8 mouse cellular contexts compared by ENCODE assay signal in the genomic region with DNA sequence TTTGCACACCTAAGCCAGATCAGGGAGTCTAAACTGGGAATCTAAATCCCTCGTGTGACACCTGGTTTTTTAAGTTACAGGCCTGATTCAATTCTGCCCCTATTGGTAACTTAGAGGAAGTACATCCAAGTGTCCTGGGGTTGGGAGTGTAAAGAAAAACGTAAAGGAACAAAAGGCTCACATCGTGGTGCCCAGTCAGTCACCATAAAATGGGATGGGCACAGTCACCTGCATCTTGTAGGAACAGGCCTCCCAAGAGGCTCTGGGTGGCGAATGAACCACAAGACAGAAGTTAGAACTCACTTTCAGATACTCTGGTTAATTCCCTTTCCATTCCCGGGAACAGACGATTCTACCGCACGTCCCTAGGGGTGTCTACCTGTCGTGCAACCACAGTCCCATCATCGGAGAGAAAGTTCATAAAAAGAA. TPM values are rescaled to one million over a fixed set of nuclear protein-coding genes. Genes with fewer than 3 reads are reported as not detected.
DNase-seq lines count a peak whose midpoint lies in the region; ATAC-seq and TF ChIP-seq lines count a peak whose summit lies in the region.

No protein-coding gene starts in this region.

- H3K9me3 ChIP-seq in kidney, postnatal 0 days (replicated peaks; ENCODE audit: low read length): no peaks in the 10 kb centered on the region
- no peaks in the 10 kb centered on the region for H3K9me3 ChIP-seq in heart, embryonic 14.5 days (ENCODE audit: control insufficient read depth, low read length)

- H3K27ac ChIP-seq in kidney, postnatal 0 days: peak overlapping the region; percentile 43; the same call in 1 of the 2 replicates
- H3K27ac ChIP-seq in kidney, adult 2 months (ENCODE audit: insufficient read depth, low read depth, low read length): no peak overlapping the region
- peak overlapping the region; percentile 75 to 80 for H3K27ac ChIP-seq in heart, embryonic 14.5 days (replicated peaks in 1 of 2; ENCODE audit: control insufficient read depth in 1 of 2, insufficient read depth in 1 of 2, low read depth in 2 of 2, low read length in 2 of 2)

- no peaks in the 10 kb centered on the region for H3K36me3 ChIP-seq in kidney, postnatal 0 days (ENCODE audit: insufficient read depth, low read length)
- no peaks in the 10 kb centered on the region for H3K36me3 ChIP-seq in kidney, adult 2 months (ENCODE audit: control insufficient read depth, insufficient read depth, low read length)
- H3K36me3 ChIP-seq in heart, embryonic 14.5 days (ENCODE audit: control insufficient read depth, insufficient read depth, low read length): no peaks in the 10 kb centered on the region

- DNase-seq in kidney, postnatal 0 days (ENCODE audit: low spot score): peak; percentile 70
- no peak for DNase-seq in kidney, adult 2 months
- peak; percentile 62 for DNase-seq in adipocyte (ENCODE audit: low spot score)
- peak; percentile 29 for DNase-seq in lung, postnatal 36 days
- no peak for DNase-seq in yolk sac, embryonic 10.5 days (ENCODE audit: low spot score)
- no peak for DNase-seq in right cerebral cortex, adult 18-20 months

- no peaks in the 10 kb centered on the region for H3K27me3 ChIP-seq in kidney, postnatal 0 days (ENCODE audit: insufficient read depth, low read length)
- H3K27me3 ChIP-seq in kidney, adult 2 months (replicated peaks; ENCODE audit: control insufficient read depth, insufficient read depth, low read length): 0 out of 2 replicates have a peak, but pooled peaks cover 2% of the 10 kb centered on the region
- no peaks in the 10 kb centered on the region for H3K27me3 ChIP-seq in heart, embryonic 14.5 days (ENCODE audit: control insufficient read depth, insufficient read depth, low read length)

- no peak for TF ChIP-seq POLR2A in kidney, adult 2 months (IDR thresholded peaks at IDR 0.05; ENCODE audit: low read depth, low read length)

- H3K4me3 ChIP-seq in kidney, postnatal 0 days (replicated peaks; ENCODE audit: low read depth, low read length): peak overlapping the region; percentile 51
- H3K4me3 ChIP-seq in kidney, adult 2 months (ENCODE audit: insufficient read depth, low read depth, low read length): no peak overlapping the region
- peak overlapping the region; percentile 54 to 57 for H3K4me3 ChIP-seq in heart, embryonic 14.5 days (ENCODE audit: control insufficient read depth in 1 of 2, insufficient read depth in 1 of 2, low read depth in 1 of 2, low read length in 2 of 2)

- H3K9ac ChIP-seq in kidney, postnatal 0 days (ENCODE audit: low read depth, low read length): no peak overlapping the region
- peak overlapping the region; percentile 80 for H3K9ac ChIP-seq in heart, embryonic 14.5 days (ENCODE audit: low read length)

- H3K4me2 ChIP-seq in kidney, postnatal 0 days (ENCODE audit: low read length): peak overlapping the region; percentile 84
- peak overlapping the region; percentile 92 for H3K4me2 ChIP-seq in heart, embryonic 14.5 days (ENCODE audit: low read length)

- peak; percentile 61 for TF ChIP-seq CTCF in kidney, postnatal 0 days (IDR thresholded peaks at IDR 0.05; ENCODE audit: low read depth)
- TF ChIP-seq CTCF in kidney, adult 2 months (conservative IDR thresholded peaks at IDR 0.05; ENCODE audit: insufficient read depth, insufficient read length, low read depth, low read length): no peak

- peaks cover 15% of the 10 kb centered on the region; the same call in 1 of the 2 replicates for H3K4me1 ChIP-seq in kidney, postnatal 0 days (replicated peaks; ENCODE audit: insufficient read depth, low read length)
- 0 out of 2 replicates have a peak, but pooled peaks cover 6% of the 10 kb centered on the region for H3K4me1 ChIP-seq in kidney, adult 2 months (ENCODE audit: control insufficient read depth, insufficient read depth, low read length)
- H3K4me1 ChIP-seq in heart, embryonic 14.5 days (ENCODE audit: control insufficient read depth in 2 of 2, insufficient read depth in 2 of 2, low read length in 2 of 2): peaks cover 12 to 37% of the 10 kb centered on the region in 2 experiments

- ATAC-seq in kidney, postnatal 0 days (replicated peaks; ENCODE audit: low FRiP score, low read depth): no peak
- no peak for ATAC-seq in heart, embryonic 14.5 days (ENCODE audit: insufficient number of reproducible peaks, insufficient read depth, low FRiP score, low read depth)
- ATAC-seq in monocyte, adult 5-6 weeks (replicated peaks; ENCODE audit: insufficient number of reproducible peaks, low FRiP score, low TSS enrichment, poor library complexity, severe bottlenecking): no peak

- WGBS in kidney, postnatal 0 days: 10% methylated on average over 10 of the region's 10 CpGs
- 35% methylated on average over 10 of the region's 10 CpGs for WGBS in kidney, adult 2 months
- 2% methylated on average over 10 of the region's 10 CpGs for WGBS in heart, embryonic 14.5 days

RNA-seq across cellular contexts. Expression of a gene that starts 2.3 kb away (rescaled TPM):
- 4.0 and 4.5 TPM in 2 replicates for polyA plus RNA-seq in kidney, postnatal 0 days (2015; fragmentation: Nextera tagmentation; extraction: Ambion mirVana)
- 2.6 and 6.1 TPM in 2 replicates for polyA plus RNA-seq in kidney, adult 2 months (2012; rRNA removed)
- polyA plus RNA-seq in heart, embryonic 14.5 days (2014; fragmentation: Nextera tagmentation; extraction: Ambion mirVana): 31.0 and 38.0 TPM in 2 replicates
- total RNA-seq in monocyte, adult 5-6 weeks (2017): 40.8 to 76.5 TPM (median 73.2 TPM) in 3 replicates

Comparison
In these comparisons a context has a peak if more than half of its experiments do, and no peak if none do; other contexts are left out.
1. DNase-seq: peak in kidney, postnatal 0 days (single experiment), adipocyte (single experiment) and lung, postnatal 36 days (single experiment); none in kidney, adult 2 months (single experiment), yolk sac, embryonic 10.5 days (single experiment) and right cerebral cortex, adult 18-20 months (single experiment).